Mouse (Mus musculus) left cerebral cortex, adult 8-10 months (tissue): ENCODE data around the gene Magohb. TPM values are rescaled to one million over a fixed set of nuclear protein-coding genes. Genes with fewer than 3 reads are reported as not detected.
"Not testable (repeated sequence)": the region's sequence is repeated elsewhere in the genome, so short reads cannot be mapped to it uniquely, and the experiment has no call there.

ENCODE experiments used
- DNase-seq, 2 experiments: peaks; one replicate each; pipeline ENCODE4 v3.0.0; 2022; ENCODE audit warnings: low spot score in 2 of 2
- total RNA-seq, 4 experiments: library from RNA; stranded (reverse); gene quantifications; 2 replicates each; pipeline ENCODE4 v1.2.4; 2022

Gene Magohb
- 10 to 100 TPM in 1 of 4 experiments, 1 to 10 TPM in 3; 8.9 to 11.6 (median 9.6) TPM for total RNA-seq

DNA sequence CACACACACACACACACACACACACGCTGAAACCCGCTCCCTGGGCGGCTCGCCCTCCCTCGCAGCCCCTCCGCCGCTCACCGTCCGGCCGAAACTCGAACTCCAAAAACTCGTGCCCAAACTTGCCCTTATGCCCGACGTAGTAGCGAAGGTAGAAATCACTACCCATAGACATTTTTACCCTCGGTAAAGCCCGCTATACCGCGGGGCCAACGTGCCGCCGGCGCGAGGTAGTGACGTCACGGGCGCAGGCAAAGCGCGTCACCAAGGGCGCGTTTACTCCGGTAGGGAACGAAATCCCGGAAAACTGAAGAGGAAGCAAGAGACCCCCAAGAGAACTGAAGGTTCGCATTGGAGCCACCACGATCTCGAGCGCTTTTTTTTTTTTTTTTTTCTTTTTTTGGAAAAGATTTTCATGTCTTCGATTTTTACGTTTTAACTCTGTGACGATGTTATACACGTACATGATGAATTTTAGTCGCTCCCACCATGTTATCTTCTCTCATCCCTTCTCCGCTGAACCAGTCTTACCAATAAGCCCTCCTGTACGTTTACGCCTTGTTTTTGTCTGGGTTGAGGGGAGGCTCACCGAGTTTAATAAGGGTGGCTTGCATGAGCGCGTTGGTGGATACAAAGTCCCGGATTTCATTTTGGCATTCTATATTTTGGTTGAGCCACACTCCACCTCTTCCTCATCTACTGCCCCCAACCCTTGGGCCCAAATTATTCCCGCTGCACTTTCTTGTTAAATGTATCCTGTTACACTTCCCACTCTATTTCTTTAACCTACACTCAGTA lies at the start of gene Magohb:
Gene Magohb, minus strand, starts transcription at position 254 of the 798 bp plus-strand sequence.
- DNase-seq = peak; percentile 60 to 87

DNA sequence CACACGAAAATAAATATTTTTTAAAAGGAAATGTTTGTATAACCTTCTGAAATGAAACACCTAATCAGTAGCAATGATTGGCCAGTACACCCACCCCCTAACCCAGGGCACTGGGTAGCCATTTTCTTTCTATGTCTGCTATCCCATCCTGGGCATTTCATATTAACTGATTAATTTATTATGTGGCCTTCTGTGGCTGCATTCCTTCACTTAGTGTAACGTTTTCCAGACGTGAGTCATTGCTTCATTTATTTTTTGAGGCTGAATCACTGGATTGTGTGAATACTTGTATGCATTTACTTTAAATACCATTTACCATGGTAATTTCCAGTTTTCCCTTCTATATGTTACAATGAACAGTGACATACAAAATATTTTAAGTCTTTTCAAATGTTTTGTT lies 47.0 kb upstream of the Magohb start:
- no peak for DNase-seq

DNA sequence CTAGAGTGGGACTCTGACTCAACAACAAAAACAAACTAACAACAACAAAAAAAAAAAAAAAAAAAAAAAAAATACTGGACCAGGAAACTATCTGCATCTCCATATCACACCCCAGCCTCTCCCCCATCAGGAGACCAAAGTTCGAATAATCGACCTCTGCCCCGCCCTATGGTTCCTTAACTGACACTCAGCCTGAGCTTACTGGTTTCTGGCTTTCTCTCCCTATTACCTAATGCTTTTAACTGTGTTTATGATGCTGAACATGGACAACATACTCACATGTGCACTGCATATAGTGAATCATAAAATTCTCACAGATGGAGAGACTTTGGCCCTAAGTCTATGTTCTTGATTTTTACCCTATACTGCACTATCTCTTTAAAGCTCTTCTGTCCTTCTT lies 46.3 kb upstream of the Magohb start:
- no peak for DNase-seq

DNA sequence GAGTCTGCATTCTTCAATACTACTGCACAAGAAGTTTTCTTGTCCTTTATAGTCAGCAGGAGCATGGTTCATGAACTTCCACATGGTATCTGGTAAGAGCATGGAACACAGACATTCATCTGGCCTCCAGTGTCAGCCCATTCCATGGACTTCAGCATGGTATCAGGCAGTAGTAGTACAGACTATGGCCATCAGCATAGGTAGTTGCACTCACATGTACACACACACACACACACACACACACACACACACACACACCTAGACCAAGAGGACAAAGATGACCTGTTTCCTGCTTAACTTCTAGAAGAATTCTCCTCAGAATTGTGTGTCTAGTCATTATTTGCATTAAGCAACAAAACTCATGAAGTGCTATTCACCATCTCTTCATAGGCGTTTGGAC lies 45.7 kb upstream of the Magohb start:
- no peak for DNase-seq

DNA sequence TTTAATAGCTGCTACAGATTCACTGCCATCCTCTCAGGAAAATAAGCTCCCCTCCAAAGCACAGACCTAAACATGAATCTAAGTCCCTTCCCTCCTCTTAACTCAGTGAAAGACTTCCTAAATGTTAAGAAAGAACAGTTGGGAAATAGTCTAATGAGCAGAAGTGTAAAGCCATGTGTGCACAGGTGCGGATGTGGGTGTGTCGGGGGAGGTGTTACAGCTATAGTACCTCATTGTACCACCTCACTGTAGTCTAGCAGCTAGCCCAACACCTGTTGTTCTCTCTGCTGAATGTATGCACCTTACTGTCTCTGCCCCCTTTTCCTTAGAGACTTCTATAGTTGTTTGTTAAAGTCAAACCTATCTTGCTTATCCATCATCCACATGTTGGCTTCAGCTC lies 34.0 kb upstream of the Magohb start:
- DNase-seq = no peak

DNA sequence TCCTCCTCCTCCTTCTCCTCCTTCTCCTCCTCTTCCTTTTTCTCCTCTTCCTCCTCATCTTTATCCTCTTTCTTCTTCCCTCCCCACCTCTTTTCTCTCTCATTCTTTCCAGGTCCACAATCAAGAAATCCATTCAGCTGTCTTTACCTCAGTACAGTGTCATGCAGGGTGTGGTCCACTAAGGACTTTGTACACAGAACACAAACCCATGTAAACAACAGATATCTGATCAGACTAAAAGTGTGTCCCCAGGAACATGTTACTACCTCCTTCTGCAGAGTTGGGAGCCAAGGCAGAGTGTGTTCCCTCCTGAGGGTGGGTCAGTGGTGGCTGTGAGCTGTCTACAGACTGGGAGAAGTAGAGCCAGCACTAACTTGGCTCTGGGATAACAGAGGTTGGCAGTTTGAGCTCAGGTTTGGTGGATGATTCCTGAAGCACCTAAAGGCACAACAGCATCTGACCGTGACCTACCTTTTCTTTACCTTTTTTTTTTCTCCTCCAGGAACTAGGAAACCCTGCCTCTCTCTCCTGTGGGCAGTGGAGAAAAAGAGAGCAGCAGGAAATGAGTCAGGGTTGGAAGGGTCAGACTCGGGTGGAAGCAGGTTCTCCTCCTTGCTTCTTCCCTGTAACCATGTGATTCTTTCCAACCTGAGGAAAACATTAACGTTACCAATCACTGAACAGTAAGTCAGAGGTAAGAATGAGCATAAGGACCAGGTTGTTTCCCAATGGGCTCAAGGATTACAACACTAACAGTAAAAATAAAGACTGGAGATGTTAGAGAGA lies 29.0 kb upstream of the Magohb start:
- no peak for DNase-seq

DNA sequence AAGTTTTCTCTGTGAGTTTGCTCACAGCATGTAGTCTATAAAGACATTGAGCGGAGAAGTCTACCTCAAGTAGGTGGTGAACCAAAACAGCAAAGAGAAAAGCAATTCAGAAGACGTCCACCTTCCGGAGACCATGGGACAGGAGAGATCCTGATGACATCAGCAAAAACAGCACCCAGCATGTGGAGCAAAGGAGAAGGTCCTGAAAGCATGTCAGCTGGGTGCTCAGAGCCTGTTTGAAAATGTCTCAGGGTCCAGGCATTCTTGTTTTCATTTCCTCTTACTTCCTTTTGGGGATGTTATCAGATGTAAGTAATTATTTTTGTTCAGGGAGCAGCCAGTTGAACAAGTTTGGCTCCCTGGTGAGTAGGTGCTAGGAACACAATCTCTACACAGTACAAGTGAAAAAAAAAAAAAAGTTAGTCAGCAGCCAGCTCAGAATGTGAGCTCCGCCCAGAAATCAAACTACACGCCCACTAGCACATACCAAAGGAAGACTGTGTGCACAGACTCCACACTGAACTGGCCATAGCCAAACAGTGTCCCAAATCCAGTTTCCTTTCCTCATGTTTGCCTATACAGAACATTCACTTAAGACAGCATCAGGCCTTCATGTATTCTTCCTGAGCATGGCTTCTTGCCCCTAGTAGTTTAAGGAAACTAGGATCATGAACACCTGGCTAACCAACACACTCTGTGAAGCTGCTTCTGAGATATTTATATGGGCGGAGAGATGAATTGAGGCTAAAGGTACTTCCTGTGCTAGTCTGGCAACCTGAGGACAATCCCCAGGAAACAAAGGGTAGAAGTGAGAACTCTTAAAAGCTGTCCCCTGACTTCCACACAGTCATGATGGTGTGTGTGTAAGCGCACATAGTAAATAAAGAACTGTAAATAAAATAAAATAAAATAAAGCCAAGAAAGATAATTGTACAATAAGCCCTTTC lies 23.4 kb upstream of the Magohb start:
- DNase-seq = no peak

DNA sequence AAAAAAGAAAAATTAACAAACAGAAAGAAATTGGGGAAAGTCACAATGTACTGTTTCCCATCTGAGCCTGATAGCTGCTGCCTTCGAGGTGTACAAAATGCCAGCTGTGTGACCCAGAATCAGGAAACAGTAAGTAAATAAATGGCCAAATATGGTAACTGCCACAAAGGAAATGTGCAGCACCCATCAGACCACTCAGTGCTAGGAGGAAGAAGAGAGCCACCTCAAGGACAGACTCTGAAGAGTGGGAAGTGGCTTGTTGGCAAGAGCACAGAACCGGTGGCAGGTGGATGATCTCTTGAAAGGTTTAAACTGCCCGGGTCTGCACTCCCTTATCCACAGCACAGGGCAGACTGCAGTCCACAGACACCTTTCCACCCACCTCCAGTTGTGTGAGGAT lies 15.0 kb upstream of the Magohb start:
- no peak for DNase-seq

DNA sequence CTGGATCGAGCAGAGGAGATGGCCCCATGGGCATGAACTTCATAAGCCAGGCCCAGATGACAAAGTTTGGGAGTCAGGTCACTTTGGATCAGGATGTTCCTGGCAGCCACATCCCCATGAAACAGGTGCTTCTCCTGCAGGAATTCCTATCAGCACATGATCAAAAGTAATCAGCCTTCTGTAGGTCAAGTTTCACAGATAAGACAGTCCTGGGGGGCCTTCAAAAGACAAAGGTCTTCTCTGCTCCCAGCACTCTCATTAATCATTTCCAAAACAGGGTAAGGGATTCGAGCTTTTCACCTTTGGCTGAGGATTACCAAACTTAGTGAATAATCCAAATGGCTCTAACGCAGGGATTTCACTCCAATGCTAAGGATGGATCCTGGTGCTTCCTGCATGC lies 11.7 kb upstream of the Magohb start:
- no peak for DNase-seq

DNA sequence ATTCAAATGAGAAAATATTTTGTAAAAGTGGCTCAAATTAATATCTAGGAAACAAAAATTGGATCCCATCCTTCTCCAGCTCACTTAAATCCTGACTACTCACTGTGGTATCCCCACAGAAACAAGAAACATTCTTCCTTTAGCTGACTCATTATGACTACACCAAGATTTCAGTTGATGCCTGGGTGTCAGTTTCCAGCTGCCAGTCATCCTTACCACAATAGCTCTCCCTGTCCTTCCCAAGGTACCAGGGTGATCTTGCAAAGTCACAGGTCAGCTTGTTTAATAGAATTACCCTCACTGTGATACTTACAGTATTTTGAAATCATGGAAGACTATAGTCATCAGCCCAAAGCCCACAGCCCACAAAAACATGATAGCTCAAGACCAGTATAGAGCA lies 5.5 kb upstream of the Magohb start:
- no peak for DNase-seq

DNA sequence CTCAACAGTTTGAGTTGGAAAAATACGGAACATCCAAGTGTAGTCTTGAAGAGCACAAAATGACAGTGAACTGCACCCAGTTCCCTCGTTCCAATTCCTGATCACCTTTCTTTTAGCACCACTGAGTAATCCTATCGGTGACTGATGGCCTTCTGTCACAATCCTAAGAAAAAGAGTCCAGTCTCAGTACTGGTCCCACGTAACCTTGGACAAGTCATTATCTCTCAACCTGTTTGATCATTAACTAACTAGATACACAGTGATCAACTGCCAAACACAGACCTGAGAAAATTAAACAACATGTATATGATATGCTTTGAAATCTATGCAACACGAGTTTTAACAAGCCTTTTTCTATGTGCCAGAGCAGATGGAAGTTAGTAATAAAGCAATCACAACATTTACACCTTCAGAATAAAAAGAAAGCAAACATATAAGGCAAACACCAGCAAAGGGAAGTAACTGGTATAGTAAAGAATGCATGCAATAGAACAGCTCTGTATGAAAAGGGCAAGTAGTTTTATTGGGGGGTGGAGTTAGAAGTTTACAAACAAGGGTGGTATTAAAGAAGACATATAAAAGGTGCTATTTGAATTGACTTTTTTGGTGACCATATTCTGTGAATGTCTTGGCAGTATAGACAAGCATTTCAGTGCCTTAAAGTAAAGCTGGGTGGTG lies 1.5 kb upstream of the Magohb start:
- DNase-seq = no peak

DNA sequence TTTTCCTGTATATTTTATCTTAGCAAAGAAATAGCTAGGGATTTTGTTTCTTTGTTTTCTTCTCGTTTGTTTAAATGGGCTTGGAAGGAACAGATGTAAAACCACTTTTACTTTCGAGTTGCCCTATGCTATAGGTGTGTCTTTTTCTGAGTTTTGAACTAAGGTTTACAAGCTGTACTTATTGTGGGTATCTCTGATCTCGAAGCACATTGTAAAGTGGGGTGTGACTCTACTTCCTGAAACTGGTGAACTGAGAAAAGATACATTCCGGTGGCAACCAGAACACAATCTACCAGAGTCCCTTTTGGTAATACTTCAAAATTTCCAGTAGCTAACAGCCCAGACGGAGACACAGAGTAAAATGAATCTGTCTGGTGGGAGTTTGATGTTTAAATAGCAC lies 872 bp upstream of the Magohb start:
- no peak for DNase-seq

DNA sequence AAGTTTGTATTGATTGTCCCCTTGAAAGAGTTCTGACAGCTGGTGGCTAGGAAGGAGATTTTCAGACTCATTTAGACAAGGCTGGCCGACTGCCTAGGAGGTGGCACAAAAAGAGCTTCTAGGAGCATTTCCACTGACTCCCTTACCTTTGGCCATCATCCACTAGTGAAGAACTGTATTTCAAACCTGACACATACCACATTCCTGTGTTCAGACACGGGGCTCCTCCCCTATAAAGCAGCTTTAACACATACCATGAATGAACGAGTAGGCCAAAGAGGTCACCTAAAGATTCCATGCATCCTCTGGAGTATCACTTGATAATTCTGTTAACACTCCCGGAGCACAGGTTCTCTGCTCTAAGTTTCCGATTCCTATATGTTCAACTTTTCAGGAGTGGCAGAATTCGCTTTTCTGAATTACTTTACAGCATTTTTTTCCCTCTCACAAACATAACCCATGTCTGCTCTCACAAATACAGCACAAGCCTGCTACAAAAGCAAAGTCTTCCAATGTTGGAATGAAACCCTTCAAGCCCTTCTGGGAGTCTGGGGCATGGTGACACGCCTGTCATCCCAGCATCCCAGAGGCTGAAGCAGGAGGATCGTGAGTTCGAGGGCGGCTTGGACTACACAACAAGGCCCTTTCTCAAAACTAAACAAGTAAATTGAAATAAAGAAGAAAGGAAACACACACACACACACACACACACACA lies 611 bp downstream of the Magohb start:
- DNase-seq = peak in 1 of 2 experiments; percentile 24

DNA sequence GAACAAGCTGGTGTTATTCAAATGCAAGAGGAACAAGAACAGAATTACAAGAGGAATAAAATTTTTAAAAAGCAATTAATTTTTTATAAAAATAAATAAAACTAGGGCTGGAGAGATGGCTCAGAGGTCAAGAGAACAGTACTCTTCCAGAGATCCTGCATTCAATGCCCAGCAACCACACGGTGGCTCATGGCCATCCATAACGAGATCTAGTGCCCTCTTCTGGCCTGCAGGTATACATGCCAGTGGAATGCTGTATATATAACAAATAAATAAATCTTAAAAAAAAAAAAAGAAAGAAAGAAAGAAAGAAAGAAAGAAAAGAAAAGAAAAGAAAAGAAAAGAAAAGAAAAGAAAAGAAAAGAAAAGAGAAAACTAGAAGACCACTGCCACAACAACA lies 2.6 kb downstream of the Magohb start:
- no peak for DNase-seq

DNA sequence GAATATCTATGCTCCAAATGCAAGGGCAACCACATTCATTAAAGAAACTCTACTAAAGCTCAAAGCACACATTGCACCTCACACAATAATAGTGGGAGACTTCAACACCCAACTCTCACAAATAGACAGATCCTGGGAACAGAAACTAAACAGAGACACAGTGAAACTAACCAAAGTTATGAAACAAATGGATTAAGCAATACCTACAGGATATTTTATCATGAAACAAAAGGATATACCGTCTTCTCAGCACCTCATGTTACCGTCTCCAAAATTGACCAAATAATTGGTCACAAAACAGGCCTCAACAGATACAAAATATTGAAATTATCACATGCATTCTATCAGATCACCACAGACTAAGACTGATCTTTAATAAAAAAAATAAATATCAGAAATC lies 14.9 kb downstream of the Magohb start:
- not testable (repeated sequence) for DNase-seq

DNA sequence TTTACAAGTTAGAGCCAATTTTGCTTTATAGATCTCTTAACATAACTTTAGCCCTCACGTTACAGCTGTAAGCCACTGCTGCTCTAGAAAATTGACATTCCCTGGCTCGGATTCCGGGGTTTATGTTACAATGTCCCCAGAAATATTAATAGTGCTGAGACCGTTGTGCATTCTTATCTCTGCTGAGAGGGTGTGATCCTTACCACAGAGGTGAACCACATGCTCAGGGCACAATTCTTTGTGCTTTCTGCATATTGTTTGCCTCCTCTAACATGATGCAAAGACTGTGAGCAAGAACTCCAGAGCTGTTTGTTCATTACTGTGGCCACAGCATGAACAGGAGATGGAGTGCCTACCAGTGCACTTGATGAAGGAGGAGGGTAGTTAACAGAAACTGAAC lies 16.4 kb downstream of the Magohb start:
- no peak for DNase-seq

DNA sequence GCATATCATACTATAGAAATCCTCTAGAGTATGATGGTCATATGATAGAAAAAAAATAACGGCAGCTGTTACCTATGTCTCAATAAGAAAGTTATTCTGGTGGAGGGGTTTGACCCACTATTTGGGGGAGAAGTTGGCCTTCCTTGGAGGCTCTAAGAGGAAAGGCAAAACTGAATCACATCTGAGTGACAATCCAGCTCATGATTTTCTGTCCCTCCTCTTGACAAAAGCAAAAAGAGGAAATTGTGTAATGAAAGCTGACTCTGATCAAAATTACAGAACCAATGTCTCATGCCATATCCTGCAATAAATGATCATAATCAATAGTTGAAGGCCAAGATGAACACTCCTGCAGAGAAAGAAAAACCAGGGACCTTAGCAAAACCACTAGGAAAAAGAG lies 20.7 kb downstream of the Magohb start:
- no peak for DNase-seq

DNA sequence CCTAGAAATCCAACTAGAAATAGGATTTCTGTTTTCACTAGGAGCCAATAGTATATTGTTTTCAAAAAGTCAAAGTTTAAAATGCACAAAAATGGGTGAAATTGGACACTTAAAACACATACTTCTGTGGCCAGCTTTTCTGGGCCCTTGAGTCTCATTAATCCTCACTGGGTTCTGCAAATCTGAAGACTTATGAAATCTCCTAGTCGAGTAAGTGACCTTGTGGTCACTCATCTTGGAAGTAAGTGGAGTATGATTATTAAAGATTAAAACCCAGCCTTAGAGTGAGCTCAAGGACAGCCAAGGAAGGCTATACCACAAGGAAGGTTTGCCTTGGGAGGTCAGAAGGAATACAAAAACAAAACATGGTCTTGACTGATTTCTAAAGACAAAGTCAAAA lies 22.7 kb downstream of the Magohb start:
- no peak for DNase-seq

DNA sequence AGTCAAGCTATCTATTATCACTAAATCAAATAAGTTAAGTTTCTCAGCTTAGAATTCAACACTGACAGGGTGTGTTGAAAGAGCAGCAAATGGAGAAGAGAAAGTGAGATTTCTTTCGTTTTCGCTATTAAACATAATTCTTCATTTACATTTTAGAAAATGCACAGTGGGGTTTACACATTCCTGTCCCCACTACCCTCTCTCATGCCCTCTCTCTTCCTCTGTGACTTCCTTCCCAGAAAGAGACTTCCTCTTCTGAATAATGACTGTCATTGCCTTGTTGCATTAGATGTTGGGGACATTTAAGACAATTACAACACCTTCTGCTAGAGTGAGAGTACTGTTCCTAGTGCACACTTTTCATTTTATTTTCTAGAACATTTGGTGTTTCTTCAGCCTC lies 23.4 kb downstream of the Magohb start:
- DNase-seq = no peak

DNA sequence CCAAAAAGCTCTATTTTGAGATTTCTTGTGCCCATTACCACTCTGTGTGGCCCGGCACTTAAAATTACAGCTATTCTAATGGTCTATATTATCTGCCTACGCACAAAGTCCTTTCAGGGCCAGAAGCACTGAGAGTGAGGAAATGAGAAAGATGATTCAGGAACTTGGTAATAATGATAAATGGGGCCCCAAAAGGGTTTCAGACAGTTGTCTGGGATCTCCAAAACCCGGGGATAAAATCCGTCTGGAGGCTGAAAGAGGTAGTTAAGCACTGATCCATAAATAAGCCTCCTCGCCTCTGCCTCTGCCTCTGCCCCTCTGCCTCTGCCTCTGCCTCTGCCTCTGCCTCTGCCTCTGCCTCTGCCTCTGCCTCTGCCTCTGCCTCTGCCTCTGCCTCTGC lies 28.9 kb downstream of the Magohb start:
- no peak for DNase-seq
